Mouse (Mus musculus): ENCODE measurements around the gene Lamc3. TPM values are rescaled to one million over a fixed set of nuclear protein-coding genes. Genes with fewer than 3 reads are reported as not detected.

The Lamc3 gene
- total RNA-seq, 2 experiments from 2014 or later, result 6.3 to 7.8 TPM

GRCm38 (mm10) chr2:31863766-31864165 lies 23.3 kb upstream of the Lamc3 start:
- TF ChIP-seq CTCF (conservative IDR thresholded peaks at IDR 0.05), result no peak
- Histone ChIP-seq H3K27ac (no peak overlapping the region), H3K4me3 (no peak overlapping the region)
- no peak for DNase-seq (ENCODE audit: low spot score in 2 of 2)

GRCm38 (mm10) chr2:31864891-31865290 lies 22.2 kb upstream of the Lamc3 start:
- no peak for DNase-seq (ENCODE audit: low spot score in 2 of 2)
- Histone ChIP-seq H3K27ac (no peak overlapping the region), H3K4me3 (no peak overlapping the region)
- no peak for TF ChIP-seq CTCF (conservative IDR thresholded peaks at IDR 0.05)

GRCm38 (mm10) chr2:31865322-31865721 lies 21.8 kb upstream of the Lamc3 start:
- no peak for TF ChIP-seq CTCF (conservative IDR thresholded peaks at IDR 0.05)
- Histone ChIP-seq H3K4me3 (no peak overlapping the region), H3K27ac (no peak overlapping the region)
- DNase-seq (ENCODE audit: low spot score in 2 of 2), result no peak

GRCm38 (mm10) chr2:31865794-31866193 lies 21.3 kb upstream of the Lamc3 start:
- H3K4me3 ChIP-seq, result no peak overlapping the region
- no peak overlapping the region for H3K27ac ChIP-seq
- no peak for TF ChIP-seq CTCF (conservative IDR thresholded peaks at IDR 0.05)
- DNase-seq (ENCODE audit: low spot score in 2 of 2), result no peak

GRCm38 (mm10) chr2:31867773-31868537 lies 19.1 kb upstream of the Lamc3 start:
- no peak for DNase-seq (ENCODE audit: low spot score in 2 of 2)
- no peak overlapping the region for H3K27ac ChIP-seq
- no peak for TF ChIP-seq CTCF (conservative IDR thresholded peaks at IDR 0.05)
- H3K4me3 ChIP-seq, result no peak overlapping the region

GRCm38 (mm10) chr2:31868538-31869164 lies 18.4 kb upstream of the Lamc3 start:
- no peak for TF ChIP-seq CTCF (conservative IDR thresholded peaks at IDR 0.05)
- H3K4me3 ChIP-seq, result no peak overlapping the region
- DNase-seq (ENCODE audit: low spot score in 2 of 2), result no peak
- no peak overlapping the region for H3K27ac ChIP-seq

- no peak for DNase-seq (ENCODE audit: low spot score in 2 of 2)
- no peak for TF ChIP-seq CTCF (conservative IDR thresholded peaks at IDR 0.05)
These were observed 17.4 kb upstream of the Lamc3 start for GRCm38 (mm10) chr2:31869692-31870091.

GRCm38 (mm10) chr2:31870683-31871082 lies 16.4 kb upstream of the Lamc3 start:
- no peak for TF ChIP-seq CTCF (conservative IDR thresholded peaks at IDR 0.05)
- Histone ChIP-seq H3K4me3 (no peak overlapping the region), H3K27ac (no peak overlapping the region)
- no peak for DNase-seq (ENCODE audit: low spot score in 2 of 2)

More at GRCm38 (mm10) chr2:31869692-31870091, 17.4 kb upstream of the Lamc3 start:
- Histone ChIP-seq H3K27ac (no peak overlapping the region), H3K4me3 (no peak overlapping the region)

GRCm38 (mm10) chr2:31874290-31874855 lies 12.7 kb upstream of the Lamc3 start:
- no peak for TF ChIP-seq CTCF (conservative IDR thresholded peaks at IDR 0.05)
- Histone ChIP-seq H3K27ac (no peak overlapping the region), H3K4me3 (no peak overlapping the region)
- DNase-seq (ENCODE audit: low spot score in 2 of 2), result no peak

GRCm38 (mm10) chr2:31876446-31876845 lies 10.6 kb upstream of the Lamc3 start:
- Histone ChIP-seq H3K4me3 (no peak overlapping the region), H3K27ac (peak overlapping the region; percentile 76)
- TF ChIP-seq CTCF (conservative IDR thresholded peaks at IDR 0.05), result no peak
- peak; percentile 23 to 60 for DNase-seq (ENCODE audit: low spot score in 2 of 2)

- DNase-seq (ENCODE audit: low spot score in 2 of 2), result no peak
- no peak for TF ChIP-seq CTCF (conservative IDR thresholded peaks at IDR 0.05)
- no peak overlapping the region for H3K27ac ChIP-seq
- no peak overlapping the region for H3K4me3 ChIP-seq
These were observed 8.5 kb upstream of the Lamc3 start for GRCm38 (mm10) chr2:31878610-31879009.

GRCm38 (mm10) chr2:31880868-31881267 lies 6.2 kb upstream of the Lamc3 start:
- no peak overlapping the region for H3K27ac ChIP-seq
- TF ChIP-seq CTCF (conservative IDR thresholded peaks at IDR 0.05), result no peak
- no peak for DNase-seq (ENCODE audit: low spot score in 2 of 2)
- no peak overlapping the region for H3K4me3 ChIP-seq

GRCm38 (mm10) chr2:31883061-31883460 lies 4.0 kb upstream of the Lamc3 start:
- no peak for DNase-seq (ENCODE audit: low spot score in 2 of 2)

More at GRCm38 (mm10) chr2:31883061-31883460, 4.0 kb upstream of the Lamc3 start:
- H3K27ac ChIP-seq, result no peak overlapping the region
- H3K4me3 ChIP-seq, result no peak overlapping the region
- TF ChIP-seq CTCF (conservative IDR thresholded peaks at IDR 0.05), result no peak

All from layer of hippocampus, adult 2 months (tissue).